Mouse (Mus musculus) heart, embryonic 11.5 days (tissue): ENCODE data around the gene Atrn. TPM values are rescaled to one million over a fixed set of nuclear protein-coding genes. Genes with fewer than 3 reads are reported as not detected.

ENCODE experiments used
- ATAC-seq: fragments of 200-750 bp; cut with Nextera tagmentation; replicated peaks from 2 replicates; pipeline ENCODE4 v1.8.0; 2017; ENCODE audit warnings: moderate library complexity; ENCODE audit not compliant: insufficient number of reproducible peaks, low FRiP score, low TSS enrichment
- H3K27ac ChIP-seq: fragments of 300-500 bp; sonication (generic); 2 replicates; pipeline ENCODE4 v1.5.1; 2014; ENCODE audit warnings: mild to moderate bottlenecking, low read depth, low read length
- H3K27me3 ChIP-seq: fragments of 300-500 bp; sonication (generic); 2 replicates; pipeline ENCODE4 v1.6.1; 2014; ENCODE audit warnings: mild to moderate bottlenecking, low read length, mixed read lengths; ENCODE audit not compliant: control insufficient read depth, insufficient read depth
- H3K36me3 ChIP-seq: fragments of 300-500 bp; sonication (generic); 2 replicates; pipeline ENCODE4 v1.6.1; 2014; ENCODE audit warnings: mild to moderate bottlenecking, low read length, moderate library complexity, mixed read lengths; ENCODE audit not compliant: control insufficient read depth, insufficient read depth
- H3K4me1 ChIP-seq: fragments of 300-500 bp; sonication (generic); 2 replicates; pipeline ENCODE4 v1.6.1; 2014; ENCODE audit warnings: low read length; ENCODE audit not compliant: control insufficient read depth, insufficient read depth
- H3K4me2 ChIP-seq: fragments of 300-500 bp; sonication (generic); 2 replicates; pipeline ENCODE4 v1.6.1; 2014; ENCODE audit warnings: mild to moderate bottlenecking, moderate library complexity
- H3K4me3 ChIP-seq: fragments of 300-500 bp; sonication (generic); 2 replicates; pipeline ENCODE4 v1.5.1; 2014; ENCODE audit warnings: low read depth, low read length
- H3K9ac ChIP-seq: fragments of 300-500 bp; sonication (generic); 2 replicates; pipeline ENCODE4 v1.6.1; 2014; ENCODE audit warnings: mild to moderate bottlenecking, low read depth, low read length, moderate library complexity
- H3K9me3 ChIP-seq: fragments of 300-500 bp; sonication (generic); replicated peaks from 2 replicates; pipeline ENCODE4 v1.6.1; 2016; ENCODE audit warnings: low read length; ENCODE audit not compliant: control insufficient read depth
- WGBS: fragments of 180-500 bp; shearing (Covaris S2); extraction: QIAGEN DNeasy Blood & Tissue Kit; methylation state at CpG from one replicate; pipeline ENCODE4 v1.1.7; 2014; ENCODE audit not compliant: insufficient replicate concordance; 5-methylcytosine and 5-hydroxymethylcytosine counted together
- microRNA-seq: library from miRNA; unstranded; fragments of <30 nt; microRNA quantifications from one replicate; pipeline ENCODE4, GENCODE M21; 2016; ENCODE audit warnings: borderline number of aligned reads
- polyA plus RNA-seq: library from polyadenylated mRNA; unstranded; fragments of >200 nt; fragmentation: Nextera tagmentation; extraction: Ambion mirVana; gene quantifications from 2 replicates; pipeline ENCODE4 v1.2.1, GENCODE M21; 2014

Gene Atrn
- polyA plus RNA-seq, 1 experiment from 2014 or later, result 8.0 TPM

GRCm38 (mm10) chr2:131060784-131061183 lies 154.5 kb downstream of the Atrn start:
- H3K36me3 ChIP-seq, result no peaks in the 10 kb centered on the region
- no peak for ATAC-seq
- H3K4me3 ChIP-seq, result no peak overlapping the region
- no peak overlapping the region for H3K4me2 ChIP-seq
- H3K9me3 ChIP-seq, result no peaks in the 10 kb centered on the region
- peaks cover 27% of the 10 kb centered on the region for H3K4me1 ChIP-seq
- H3K9ac ChIP-seq, result no peak overlapping the region
- no peak overlapping the region for H3K27ac ChIP-seq
- peaks cover 43% of the 10 kb centered on the region for H3K27me3 ChIP-seq
- 54% methylated on average over 6 of the region's 6 CpGs for whole genome bisulfite sequencing

- Histone ChIP-seq H3K27me3 (peaks cover 42% of the 10 kb centered on the region), H3K9ac (no peak overlapping the region), H3K9me3 (no peaks in the 10 kb centered on the region), H3K4me3 (no peak overlapping the region), H3K4me2 (0 out of 2 replicates have a peak overlapping the region, but pooled peaks have one; percentile 16), H3K27ac (peak overlapping the region; percentile 29; the same call in 1 of the 2 replicates), H3K4me1 (peaks cover 24% of the 10 kb centered on the region), H3K36me3 (no peaks in the 10 kb centered on the region)
- no peak; the same call in 1 of the 2 replicates for ATAC-seq
- 35% methylated on average over 5 of the region's 5 CpGs for WGBS
Measured at GRCm38 (mm10) chr2:131061607-131062006, 155.3 kb downstream of the Atrn start.

DNA sequence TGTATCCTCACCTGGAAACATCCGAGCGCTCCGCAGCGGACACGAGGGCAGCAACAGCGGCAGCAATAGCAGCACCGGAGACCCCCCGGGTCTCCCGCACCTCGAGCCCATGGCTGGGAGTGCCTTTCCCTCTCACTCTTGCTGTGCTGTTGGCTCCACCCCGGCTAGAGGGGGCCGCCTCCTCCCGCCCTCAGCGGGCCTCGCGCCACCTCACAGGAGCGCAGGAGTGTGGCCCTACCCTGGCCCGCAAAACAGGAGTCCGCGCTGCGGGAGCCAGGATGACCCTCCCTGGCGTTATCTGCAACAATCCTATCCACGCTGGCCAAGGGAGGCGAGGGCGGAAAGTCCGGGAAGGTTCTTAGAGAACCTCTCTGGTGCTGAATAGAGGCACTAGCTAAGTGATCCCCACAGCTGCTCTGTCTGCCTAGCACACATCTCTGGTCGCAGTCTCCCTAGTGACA lies 157.1 kb downstream of the Atrn start, which contains the start of gene Adam33:
TSS of gene Adam33 (minus strand) at position 411 of the 461 bp plus-strand sequence.
- no peak for ATAC-seq
- no peak within 1 kb of the TSS for H3K27ac ChIP-seq
- no peaks in the 10 kb centered on the region for H3K36me3 ChIP-seq
- H3K9ac ChIP-seq, result peak within 1 kb of the TSS; percentile 2; the same call in 1 of the 2 replicates
- peaks cover 38% of the 10 kb centered on the region for H3K27me3 ChIP-seq
- H3K4me3 ChIP-seq, result peak within 1 kb of the TSS; percentile 31
- peak within 1 kb of the TSS; percentile 61 for H3K4me2 ChIP-seq
- WGBS, result 2% methylated on average over 27 of the region's 27 CpGs
- H3K9me3 ChIP-seq, result no peaks in the 10 kb centered on the region
- H3K4me1 ChIP-seq, result peaks cover 24% of the 10 kb centered on the region

DNA sequence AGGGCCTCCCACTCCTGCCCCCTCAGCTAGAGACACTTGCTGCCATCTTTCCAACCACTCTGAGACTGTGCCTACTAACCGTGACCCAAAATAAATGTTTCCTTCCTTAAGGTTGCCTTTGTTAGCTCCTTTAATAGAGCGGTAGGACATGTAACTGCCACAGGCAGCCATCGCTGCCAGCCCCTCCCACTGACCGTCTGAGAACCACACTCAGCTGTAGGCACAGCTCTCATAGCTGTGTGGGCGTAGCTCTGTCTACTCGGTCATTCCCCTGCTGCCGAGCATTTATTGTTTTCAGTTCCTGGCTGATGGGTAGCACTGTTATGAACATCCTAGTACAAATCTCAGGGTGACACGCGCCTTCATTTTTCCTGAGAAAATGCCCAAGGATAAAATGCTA lies 160.0 kb downstream of the Atrn start:
- Histone ChIP-seq H3K9ac (no peak overlapping the region), H3K4me3 (no peak overlapping the region), H3K4me1 (peaks cover 13% of the 10 kb centered on the region), H3K27ac (no peak overlapping the region), H3K36me3 (no peaks in the 10 kb centered on the region), H3K4me2 (no peak overlapping the region), H3K27me3 (peaks cover 41% of the 10 kb centered on the region), H3K9me3 (no peaks in the 10 kb centered on the region)
- ATAC-seq, result no peak
- 69% methylated on average over 9 of the region's 9 CpGs for WGBS

- H3K27ac ChIP-seq, result no peak overlapping the region
- 78% methylated on average over 6 of the region's 6 CpGs for WGBS
- H3K36me3 ChIP-seq, result no peaks in the 10 kb centered on the region
- no peak for ATAC-seq
- H3K4me3 ChIP-seq, result no peak overlapping the region
- H3K4me2 ChIP-seq, result no peak overlapping the region
- H3K27me3 ChIP-seq, result peaks cover 34% of the 10 kb centered on the region
- H3K9ac ChIP-seq, result no peak overlapping the region
- no peaks in the 10 kb centered on the region for H3K9me3 ChIP-seq
- 0 out of 2 replicates have a peak, but pooled peaks cover 7% of the 10 kb centered on the region for H3K4me1 ChIP-seq
Measured at GRCm38 (mm10) chr2:131067481-131067880, 161.2 kb downstream of the Atrn start.

GRCm38 (mm10) chr2:131072536-131072935 lies 166.2 kb downstream of the Atrn start:
- no peak for ATAC-seq

More at GRCm38 (mm10) chr2:131072536-131072935, 166.2 kb downstream of the Atrn start:
- no peak overlapping the region for H3K27ac ChIP-seq
- no peak overlapping the region for H3K9ac ChIP-seq
- H3K4me1 ChIP-seq, result no peaks in the 10 kb centered on the region
- no peak overlapping the region for H3K4me2 ChIP-seq
- WGBS, result 74% methylated on average over 10 of the region's 10 CpGs
- peaks cover 11% of the 10 kb centered on the region for H3K27me3 ChIP-seq
- H3K4me3 ChIP-seq, result no peak overlapping the region
- H3K36me3 ChIP-seq, result no peaks in the 10 kb centered on the region
- H3K9me3 ChIP-seq, result no peaks in the 10 kb centered on the region

Small RNA genes within 50 kb of the gene (microRNA-seq; reads per million reads assigned to microRNA genes)
- gene Mir6973b, result 0.20 reads per million

Other genes with a start within 250 kb of the Atrn start
- gene Ddrgk1, start 241.8 kb upstream of the Atrn start, polyA plus RNA-seq, result 41.3 and 44.7 TPM in 2 replicates
- gene Itpa, start 238.9 kb upstream of the Atrn start, polyA plus RNA-seq, result 88.7 and 91.0 TPM in 2 replicates
- gene Slc4a11, start 209.0 kb upstream of the Atrn start, polyA plus RNA-seq, result 0.17 and 0.32 TPM in 2 replicates
- gene 4930402H24Rik, start 89 bp upstream of the Atrn start, polyA plus RNA-seq, result 47.8 and 48.6 TPM in 2 replicates
- gene Gfra4, start 136.6 kb downstream of the Atrn start, polyA plus RNA-seq, result 2.9 and 3.8 TPM in 2 replicates
- gene Adam33, start 157.3 kb downstream of the Atrn start, polyA plus RNA-seq, result 4.1 and 5.7 TPM in 2 replicates
- gene Siglec1, start 180.3 kb downstream of the Atrn start, polyA plus RNA-seq, result 0.11 and 0.16 TPM in 2 replicates
- gene Hspa12b, start 220.8 kb downstream of the Atrn start, polyA plus RNA-seq, result 5.6 and 6.3 TPM in 2 replicates
- gene Gm11037, start 227.0 kb downstream of the Atrn start, polyA plus RNA-seq, result not detected in 2 replicates